Mouse (Mus musculus): ENCODE measurements around the gene Ppm1h. TPM values are rescaled to one million over a fixed set of nuclear protein-coding genes. Genes with fewer than 3 reads are reported as not detected.

Ppm1h gene
- polyA plus RNA-seq, 1 experiment from 2014 or later, result 12.2 TPM

GRCm38 (mm10) chr10:122848020-122848457 lies 169.5 kb downstream of the Ppm1h start:
- Histone ChIP-seq H3K27me3 (replicated peaks; ENCODE audit: control insufficient read depth, insufficient read depth, low read length) (no peaks in the 10 kb centered on the region), H3K4me1 (replicated peaks; ENCODE audit: control insufficient read depth, insufficient read depth, low read length) (no peaks in the 10 kb centered on the region), H3K9me3 (ENCODE audit: control insufficient read depth, low read length) (no peaks in the 10 kb centered on the region), H3K27ac (ENCODE audit: low read length) (no peak overlapping the region), H3K4me2 (ENCODE audit: low read length) (no peak overlapping the region), H3K36me3 (ENCODE audit: control insufficient read depth, insufficient read depth) (no peaks in the 10 kb centered on the region), H3K9ac (replicated peaks; ENCODE audit: low read depth, low read length) (no peak overlapping the region), H3K4me3 (replicated peaks; ENCODE audit: low read length) (no peak overlapping the region)
- ATAC-seq, result no peak
- 85% methylated on average over 2 of the region's 2 CpGs for WGBS

DNA sequence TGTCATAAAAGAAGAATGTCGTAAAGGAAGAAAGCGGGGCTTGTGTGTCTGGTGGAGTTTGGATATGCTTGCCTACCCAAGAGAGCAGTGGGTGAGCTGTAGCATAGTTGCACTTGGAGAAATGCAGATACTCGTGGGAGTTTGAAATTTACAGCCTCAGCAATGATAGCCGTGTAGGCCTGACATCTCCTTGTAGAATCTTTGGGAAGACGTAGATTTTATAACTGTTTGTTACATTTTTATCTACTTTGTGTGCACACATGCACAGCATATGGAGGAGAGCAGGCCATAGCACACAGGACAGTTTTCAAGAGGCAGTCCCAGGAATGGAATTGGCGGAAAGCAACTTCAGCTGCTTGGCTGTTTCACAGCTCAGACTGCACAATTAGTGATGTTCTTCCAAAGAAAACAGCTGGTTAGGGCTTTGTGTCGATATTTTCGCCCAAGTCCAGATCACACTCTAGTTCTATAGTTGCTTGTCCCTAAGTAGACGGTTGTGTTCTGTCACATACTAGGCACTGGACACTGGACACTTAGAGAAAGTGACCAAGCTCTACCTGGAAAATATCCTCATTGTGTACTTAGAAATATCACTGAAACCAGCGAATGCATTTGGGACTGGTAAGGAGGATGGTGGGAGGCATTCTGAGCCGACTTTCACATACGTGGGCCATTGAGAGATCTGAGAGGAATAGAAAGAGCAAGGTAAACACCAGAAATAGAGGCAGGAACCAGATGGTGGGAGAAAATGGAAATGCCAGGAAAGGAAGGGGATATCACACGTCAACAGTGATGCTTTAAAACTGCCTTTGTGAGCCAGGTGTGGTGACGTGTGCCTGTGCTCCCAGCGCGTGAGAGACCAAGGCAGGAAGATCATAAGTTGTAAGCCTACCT lies 173.0 kb downstream of the Ppm1h start:
- Histone ChIP-seq H3K27ac (ENCODE audit: low read length) (no peak overlapping the region), H3K4me2 (ENCODE audit: low read length) (no peak overlapping the region), H3K9ac (replicated peaks; ENCODE audit: low read depth, low read length) (no peak overlapping the region), H3K27me3 (replicated peaks; ENCODE audit: control insufficient read depth, insufficient read depth, low read length) (no peaks in the 10 kb centered on the region), H3K4me3 (replicated peaks; ENCODE audit: low read length) (no peak overlapping the region), H3K9me3 (ENCODE audit: control insufficient read depth, low read length) (no peaks in the 10 kb centered on the region), H3K4me1 (replicated peaks; ENCODE audit: control insufficient read depth, insufficient read depth, low read length) (no peaks in the 10 kb centered on the region), H3K36me3 (ENCODE audit: control insufficient read depth, insufficient read depth) (no peaks in the 10 kb centered on the region)
- 94% methylated on average over 16 of the region's 16 CpGs for WGBS
- no peak for ATAC-seq

- H3K27ac ChIP-seq (ENCODE audit: low read length), result no peak overlapping the region
- ATAC-seq, result no peak
- H3K9ac ChIP-seq (replicated peaks; ENCODE audit: low read depth, low read length), result no peak overlapping the region
- no peaks in the 10 kb centered on the region for H3K36me3 ChIP-seq (ENCODE audit: control insufficient read depth, insufficient read depth)
- no peaks in the 10 kb centered on the region for H3K4me1 ChIP-seq (replicated peaks; ENCODE audit: control insufficient read depth, insufficient read depth, low read length)
- H3K4me3 ChIP-seq (replicated peaks; ENCODE audit: low read length), result no peak overlapping the region
- no peaks in the 10 kb centered on the region for H3K27me3 ChIP-seq (replicated peaks; ENCODE audit: control insufficient read depth, insufficient read depth, low read length)
- no peaks in the 10 kb centered on the region for H3K9me3 ChIP-seq (ENCODE audit: control insufficient read depth, low read length)
- H3K4me2 ChIP-seq (ENCODE audit: low read length), result no peak overlapping the region
- WGBS, result 82% methylated on average over 6 of the region's 6 CpGs
These were observed 176.0 kb downstream of the Ppm1h start for GRCm38 (mm10) chr10:122854571-122854970.

DNA sequence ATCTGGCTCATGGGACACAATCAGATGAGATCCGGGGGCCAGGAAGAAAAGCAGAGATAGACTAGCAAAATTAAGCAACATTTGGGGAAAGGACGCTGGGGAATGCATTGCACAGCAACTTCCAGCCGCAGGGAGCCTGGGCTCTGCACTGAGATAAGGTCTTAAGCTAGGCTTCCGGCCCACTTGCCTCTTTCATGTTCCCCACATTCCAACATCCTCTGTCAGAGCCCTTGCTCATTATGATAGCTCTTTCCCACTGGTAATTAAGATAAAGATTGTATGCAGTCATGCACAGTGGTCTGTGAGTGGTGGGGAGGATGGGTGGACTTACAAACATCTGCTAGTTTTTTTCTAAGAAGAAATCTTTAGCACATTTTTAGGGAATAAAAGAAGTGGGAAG lies 176.6 kb downstream of the Ppm1h start:
- Histone ChIP-seq H3K27me3 (replicated peaks; ENCODE audit: control insufficient read depth, insufficient read depth, low read length) (no peaks in the 10 kb centered on the region), H3K4me1 (replicated peaks; ENCODE audit: control insufficient read depth, insufficient read depth, low read length) (no peaks in the 10 kb centered on the region; the same call in 1 of the 2 replicates), H3K4me2 (ENCODE audit: low read length) (no peak overlapping the region), H3K36me3 (ENCODE audit: control insufficient read depth, insufficient read depth) (no peaks in the 10 kb centered on the region), H3K9ac (replicated peaks; ENCODE audit: low read depth, low read length) (no peak overlapping the region), H3K9me3 (ENCODE audit: control insufficient read depth, low read length) (no peaks in the 10 kb centered on the region), H3K27ac (ENCODE audit: low read length) (no peak overlapping the region), H3K4me3 (replicated peaks; ENCODE audit: low read length) (no peak overlapping the region)
- ATAC-seq, result no peak
- 45% methylated on average over 4 of the region's 4 CpGs for WGBS

DNA sequence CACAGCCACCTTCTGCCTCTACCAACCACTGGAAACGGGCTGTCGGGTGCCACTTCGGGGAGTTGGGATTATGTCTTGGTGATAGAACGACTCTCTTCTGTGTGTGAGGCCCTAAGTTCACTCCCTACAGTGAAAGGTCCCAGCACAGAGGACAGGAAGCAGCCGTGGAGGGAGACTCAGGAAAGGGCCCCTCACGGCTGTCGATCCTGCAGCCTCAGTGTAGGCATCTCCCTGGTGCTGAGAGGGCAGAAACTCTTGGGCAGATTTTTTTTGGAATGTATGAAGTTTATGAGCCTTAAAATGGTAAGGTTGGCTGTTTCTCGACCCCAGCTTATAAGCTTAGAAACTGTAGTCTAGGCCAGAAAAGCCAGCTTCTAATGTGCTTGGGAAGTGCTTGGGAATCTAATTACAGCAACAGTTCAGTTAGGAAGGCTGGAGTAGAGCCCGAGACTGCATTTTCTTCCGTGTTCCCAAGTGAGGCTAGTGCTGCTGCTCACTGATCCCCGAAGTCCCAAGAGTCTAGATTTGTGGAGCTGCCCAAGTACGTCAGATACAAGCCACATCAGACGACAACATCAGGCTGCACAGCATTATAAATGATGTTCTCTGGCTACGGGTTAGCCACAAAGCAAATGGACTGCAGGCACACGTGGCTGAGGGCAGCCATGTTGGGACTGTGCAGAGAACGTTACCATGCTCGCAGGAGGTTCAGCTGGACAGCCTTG lies 177.6 kb downstream of the Ppm1h start:
- Histone ChIP-seq H3K27ac (ENCODE audit: low read length) (no peak overlapping the region), H3K4me3 (replicated peaks; ENCODE audit: low read length) (no peak overlapping the region), H3K9me3 (ENCODE audit: control insufficient read depth, low read length) (no peaks in the 10 kb centered on the region), H3K9ac (replicated peaks; ENCODE audit: low read depth, low read length) (no peak overlapping the region), H3K36me3 (ENCODE audit: control insufficient read depth, insufficient read depth) (no peaks in the 10 kb centered on the region), H3K4me1 (replicated peaks; ENCODE audit: control insufficient read depth, insufficient read depth, low read length) (no peaks in the 10 kb centered on the region; the same call in 1 of the 2 replicates), H3K4me2 (ENCODE audit: low read length) (no peak overlapping the region), H3K27me3 (replicated peaks; ENCODE audit: control insufficient read depth, insufficient read depth, low read length) (no peaks in the 10 kb centered on the region)
- no peak for ATAC-seq
- WGBS, result 85% methylated on average over 17 of the region's 17 CpGs

- H3K36me3 ChIP-seq (ENCODE audit: control insufficient read depth, insufficient read depth), result no peaks in the 10 kb centered on the region
- H3K4me3 ChIP-seq (replicated peaks; ENCODE audit: low read length), result no peak overlapping the region
- H3K27ac ChIP-seq (ENCODE audit: low read length), result no peak overlapping the region
- WGBS, result 86% methylated on average over 15 of the region's 15 CpGs
- H3K4me1 ChIP-seq (replicated peaks; ENCODE audit: control insufficient read depth, insufficient read depth, low read length), result peaks cover 4% of the 10 kb centered on the region; the same call in 1 of the 2 replicates
- no peak overlapping the region for H3K4me2 ChIP-seq (ENCODE audit: low read length)
- H3K9ac ChIP-seq (replicated peaks; ENCODE audit: low read depth, low read length), result no peak overlapping the region
- no peaks in the 10 kb centered on the region for H3K27me3 ChIP-seq (replicated peaks; ENCODE audit: control insufficient read depth, insufficient read depth, low read length)
- no peaks in the 10 kb centered on the region for H3K9me3 ChIP-seq (ENCODE audit: control insufficient read depth, low read length)
- ATAC-seq, result no peak
These were observed 178.6 kb downstream of the Ppm1h start for GRCm38 (mm10) chr10:122857155-122857554.

- H3K36me3 ChIP-seq (ENCODE audit: control insufficient read depth, insufficient read depth), result no peaks in the 10 kb centered on the region
- WGBS, result 87% methylated on average over 8 of the region's 8 CpGs
These were observed 180.5 kb downstream of the Ppm1h start for GRCm38 (mm10) chr10:122858904-122859641.

DNA sequence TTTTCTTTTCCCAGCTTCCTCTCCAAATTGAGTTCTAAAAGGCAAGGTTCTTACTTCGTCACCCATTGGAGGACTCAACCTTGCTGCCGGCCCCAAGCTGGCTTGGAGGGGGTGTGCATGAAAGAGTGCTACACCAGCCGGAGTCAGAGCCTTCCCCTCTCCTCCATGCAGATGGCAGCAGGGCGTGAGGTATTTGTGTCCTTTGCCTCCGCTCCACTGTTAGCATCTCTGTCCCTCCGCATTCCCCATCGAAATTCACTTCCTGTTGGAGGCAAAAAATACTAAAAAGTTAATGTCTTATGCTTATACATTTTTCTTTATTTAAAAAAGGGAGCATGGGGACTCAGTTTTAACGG lies 181.1 kb downstream of the Ppm1h start:
- Histone ChIP-seq H3K4me2 (ENCODE audit: low read length) (no peak overlapping the region), H3K4me3 (replicated peaks; ENCODE audit: low read length) (no peak overlapping the region), H3K36me3 (ENCODE audit: control insufficient read depth, insufficient read depth) (no peaks in the 10 kb centered on the region), H3K9ac (replicated peaks; ENCODE audit: low read depth, low read length) (no peak overlapping the region), H3K27ac (ENCODE audit: low read length) (no peak overlapping the region), H3K4me1 (replicated peaks; ENCODE audit: control insufficient read depth, insufficient read depth, low read length) (peaks cover 6% of the 10 kb centered on the region; the same call in 1 of the 2 replicates), H3K9me3 (ENCODE audit: control insufficient read depth, low read length) (no peaks in the 10 kb centered on the region), H3K27me3 (replicated peaks; ENCODE audit: control insufficient read depth, insufficient read depth, low read length) (no peaks in the 10 kb centered on the region)
- 74% methylated on average over 8 of the region's 8 CpGs for WGBS
- no peak for ATAC-seq

More at GRCm38 (mm10) chr10:122858904-122859641, 180.5 kb downstream of the Ppm1h start:
- H3K27ac ChIP-seq (ENCODE audit: low read length), result no peak overlapping the region
- no peak for ATAC-seq
- H3K4me1 ChIP-seq (replicated peaks; ENCODE audit: control insufficient read depth, insufficient read depth, low read length), result peaks cover 6% of the 10 kb centered on the region; the same call in 1 of the 2 replicates
- H3K9me3 ChIP-seq (ENCODE audit: control insufficient read depth, low read length), result no peaks in the 10 kb centered on the region
- no peak overlapping the region for H3K4me2 ChIP-seq (ENCODE audit: low read length)
- no peaks in the 10 kb centered on the region for H3K27me3 ChIP-seq (replicated peaks; ENCODE audit: control insufficient read depth, insufficient read depth, low read length)
- no peak overlapping the region for H3K9ac ChIP-seq (replicated peaks; ENCODE audit: low read depth, low read length)
- H3K4me3 ChIP-seq (replicated peaks; ENCODE audit: low read length), result no peak overlapping the region

- Histone ChIP-seq H3K27ac (ENCODE audit: low read length) (no peak overlapping the region), H3K4me3 (replicated peaks; ENCODE audit: low read length) (no peak overlapping the region), H3K9ac (replicated peaks; ENCODE audit: low read depth, low read length) (no peak overlapping the region), H3K4me1 (replicated peaks; ENCODE audit: control insufficient read depth, insufficient read depth, low read length) (peaks cover 6% of the 10 kb centered on the region; the same call in 1 of the 2 replicates), H3K27me3 (replicated peaks; ENCODE audit: control insufficient read depth, insufficient read depth, low read length) (no peaks in the 10 kb centered on the region), H3K9me3 (ENCODE audit: control insufficient read depth, low read length) (no peaks in the 10 kb centered on the region), H3K4me2 (ENCODE audit: low read length) (no peak overlapping the region), H3K36me3 (ENCODE audit: control insufficient read depth, insufficient read depth) (no peaks in the 10 kb centered on the region)
- no peak for ATAC-seq
- WGBS, result 44% methylated on average over 7 of the region's 7 CpGs
These were observed 181.5 kb downstream of the Ppm1h start for GRCm38 (mm10) chr10:122860076-122860475.

Data from forebrain, embryonic 16.5 days (tissue).